Mouse (Mus musculus): ENCODE results near the gene Clp1. TPM values are rescaled to one million over a fixed set of nuclear protein-coding genes. Genes with fewer than 3 reads are reported as not detected.
A peak's percentile ranks its signal among the peaks of the same experiment; 100 is the strongest.

Clp1 gene
- polyA plus RNA-seq, 1 experiment from 2014 or later = 54.4 TPM

- Histone ChIP-seq H3K27ac (ENCODE audit: low read depth, low read length) (no peak overlapping the region), H3K27me3 (ENCODE audit: control insufficient read depth, insufficient read depth, low read length) (no peaks in the 10 kb centered on the region), H3K4me2 (no peak overlapping the region), H3K4me1 (ENCODE audit: control insufficient read depth, insufficient read depth, low read length) (peaks cover 11% of the 10 kb centered on the region), H3K9me3 (ENCODE audit: control insufficient read depth, low read length) (no peaks in the 10 kb centered on the region), H3K4me3 (ENCODE audit: low read depth, low read length) (no peak overlapping the region), H3K36me3 (ENCODE audit: control insufficient read depth, insufficient read depth, low read length) (peaks cover 8% of the 10 kb centered on the region; the same call in 1 of the 2 replicates), H3K9ac (ENCODE audit: low read length) (0 out of 2 replicates have a peak overlapping the region, but pooled peaks have one; percentile 10)
- peak; percentile 62 for DNase-seq (ENCODE audit: low spot score, missing footprints)
- ATAC-seq (ENCODE audit: low FRiP score) = no peak
- WGBS = 87% methylated on average over 3 of the region's 3 CpGs
Observed at GRCm38 (mm10) chr2:84721182-84721581, 6.0 kb downstream of the Clp1 start.

GRCm38 (mm10) chr2:84720718-84721117 lies 6.4 kb downstream of the Clp1 start:
- Histone ChIP-seq H3K27ac (ENCODE audit: low read depth, low read length) (no peak overlapping the region), H3K9me3 (ENCODE audit: control insufficient read depth, low read length) (no peaks in the 10 kb centered on the region), H3K4me2 (no peak overlapping the region), H3K27me3 (ENCODE audit: control insufficient read depth, insufficient read depth, low read length) (no peaks in the 10 kb centered on the region), H3K4me3 (ENCODE audit: low read depth, low read length) (no peak overlapping the region), H3K4me1 (ENCODE audit: control insufficient read depth, insufficient read depth, low read length) (peaks cover 7% of the 10 kb centered on the region), H3K9ac (ENCODE audit: low read length) (no peak overlapping the region), H3K36me3 (ENCODE audit: control insufficient read depth, insufficient read depth, low read length) (peaks cover 8% of the 10 kb centered on the region; the same call in 1 of the 2 replicates)
- DNase-seq (ENCODE audit: low spot score, missing footprints) = no peak
- 96% methylated on average over 2 of the region's 2 CpGs for WGBS
- ATAC-seq (ENCODE audit: low FRiP score) = no peak

- ATAC-seq (ENCODE audit: low FRiP score) (no peak), DNase-seq (ENCODE audit: low spot score, missing footprints) (peak; percentile 17)
- Histone ChIP-seq H3K4me3 (ENCODE audit: low read depth, low read length) (no peak overlapping the region), H3K36me3 (ENCODE audit: control insufficient read depth, insufficient read depth, low read length) (no peaks in the 10 kb centered on the region), H3K9ac (ENCODE audit: low read length) (no peak overlapping the region), H3K4me2 (no peak overlapping the region), H3K27me3 (ENCODE audit: control insufficient read depth, insufficient read depth, low read length) (no peaks in the 10 kb centered on the region), H3K27ac (ENCODE audit: low read depth, low read length) (no peak overlapping the region), H3K9me3 (ENCODE audit: control insufficient read depth, low read length) (no peaks in the 10 kb centered on the region), H3K4me1 (ENCODE audit: control insufficient read depth, insufficient read depth, low read length) (peaks cover 10% of the 10 kb centered on the region)
- WGBS = 86% methylated on average over 4 of the region's 4 CpGs
Observed at GRCm38 (mm10) chr2:84717357-84717756, 9.8 kb downstream of the Clp1 start.

- Histone ChIP-seq H3K4me2 (peak overlapping the region; percentile 51), H3K36me3 (ENCODE audit: control insufficient read depth, insufficient read depth, low read length) (no peaks in the 10 kb centered on the region), H3K9me3 (ENCODE audit: control insufficient read depth, low read length) (no peaks in the 10 kb centered on the region), H3K4me1 (ENCODE audit: control insufficient read depth, insufficient read depth, low read length) (peaks cover 10% of the 10 kb centered on the region), H3K4me3 (ENCODE audit: low read depth, low read length) (peak overlapping the region; percentile 95), H3K27ac (ENCODE audit: low read depth, low read length) (peak overlapping the region; percentile 96; the same call in 1 of the 2 replicates), H3K9ac (ENCODE audit: low read length) (peak overlapping the region; percentile 95), H3K27me3 (ENCODE audit: control insufficient read depth, insufficient read depth, low read length) (no peaks in the 10 kb centered on the region)
- 38% methylated on average over 9 of the region's 9 CpGs for WGBS
- ATAC-seq (ENCODE audit: low FRiP score) = no peak
- no peak for DNase-seq (ENCODE audit: low spot score, missing footprints)
Observed at GRCm38 (mm10) chr2:84716423-84717355, 10.5 kb downstream of the Clp1 start.

- peak overlapping the region; percentile 51 for H3K4me2 ChIP-seq
- peak overlapping the region; percentile 96 for H3K27ac ChIP-seq (ENCODE audit: low read depth, low read length)
- peak overlapping the region; percentile 95 for H3K9ac ChIP-seq (ENCODE audit: low read length)
- H3K4me3 ChIP-seq (ENCODE audit: low read depth, low read length) = peak overlapping the region; percentile 95
- peaks cover 10% of the 10 kb centered on the region for H3K4me1 ChIP-seq (ENCODE audit: control insufficient read depth, insufficient read depth, low read length)
- H3K27me3 ChIP-seq (ENCODE audit: control insufficient read depth, insufficient read depth, low read length) = no peaks in the 10 kb centered on the region
- no peaks in the 10 kb centered on the region for H3K9me3 ChIP-seq (ENCODE audit: control insufficient read depth, low read length)
- ATAC-seq (ENCODE audit: low FRiP score) (peak; percentile 93), DNase-seq (ENCODE audit: low spot score, missing footprints) (peak; percentile 96)
- under 1% methylated on average over 33 of the region's 33 CpGs for whole genome bisulfite sequencing
- no peaks in the 10 kb centered on the region for H3K36me3 ChIP-seq (ENCODE audit: control insufficient read depth, insufficient read depth, low read length)
Observed at GRCm38 (mm10) chr2:84715562-84716361, 11.4 kb downstream of the Clp1 start.

GRCm38 (mm10) chr2:84714811-84715561 lies 12.2 kb downstream of the Clp1 start, which contains the start of gene Zdhhc5:
TSS of gene Zdhhc5 (minus strand) at chr2:84715180.
- H3K27ac ChIP-seq (ENCODE audit: low read depth, low read length) = peak within 1 kb of the TSS; percentile 96
- under 1% methylated on average over 98 of the region's 107 CpGs for WGBS
- peak; percentile 100 for DNase-seq (ENCODE audit: low spot score, missing footprints)
- H3K9ac ChIP-seq (ENCODE audit: low read length) = peak within 1 kb of the TSS; percentile 95
- H3K4me3 ChIP-seq (ENCODE audit: low read depth, low read length) = peak within 1 kb of the TSS; percentile 95
- H3K36me3 ChIP-seq (ENCODE audit: control insufficient read depth, insufficient read depth, low read length) = 0 out of 2 replicates have a peak, but pooled peaks cover 2% of the 10 kb centered on the region
- H3K4me1 ChIP-seq (ENCODE audit: control insufficient read depth, insufficient read depth, low read length) = peaks cover 10% of the 10 kb centered on the region
- no peaks in the 10 kb centered on the region for H3K9me3 ChIP-seq (ENCODE audit: control insufficient read depth, low read length)
- peak within 1 kb of the TSS; percentile 78 for H3K4me2 ChIP-seq
- ATAC-seq (ENCODE audit: low FRiP score) = peak; percentile 97
- H3K27me3 ChIP-seq (ENCODE audit: control insufficient read depth, insufficient read depth, low read length) = no peaks in the 10 kb centered on the region

GRCm38 (mm10) chr2:84714422-84714810 lies 12.7 kb downstream of the Clp1 start:
- Histone ChIP-seq H3K27me3 (ENCODE audit: control insufficient read depth, insufficient read depth, low read length) (no peaks in the 10 kb centered on the region), H3K27ac (ENCODE audit: low read depth, low read length) (peak overlapping the region; percentile 96), H3K4me2 (peak overlapping the region; percentile 78), H3K4me1 (ENCODE audit: control insufficient read depth, insufficient read depth, low read length) (peaks cover 10% of the 10 kb centered on the region), H3K4me3 (ENCODE audit: low read depth, low read length) (peak overlapping the region; percentile 95), H3K36me3 (ENCODE audit: control insufficient read depth, insufficient read depth, low read length) (peaks cover 5% of the 10 kb centered on the region; the same call in 1 of the 2 replicates), H3K9me3 (ENCODE audit: control insufficient read depth, low read length) (no peaks in the 10 kb centered on the region), H3K9ac (ENCODE audit: low read length) (peak overlapping the region; percentile 95)
- DNase-seq (ENCODE audit: low spot score, missing footprints) (no peak), ATAC-seq (ENCODE audit: low FRiP score) (peak; percentile 32)
- 2% methylated on average over 24 of the region's 26 CpGs for WGBS

- 93% methylated on average over 2 of the region's 2 CpGs for WGBS
- peaks cover 5% of the 10 kb centered on the region; the same call in 1 of the 2 replicates for H3K36me3 ChIP-seq (ENCODE audit: control insufficient read depth, insufficient read depth, low read length)
- H3K4me1 ChIP-seq (ENCODE audit: control insufficient read depth, insufficient read depth, low read length) = peaks cover 10% of the 10 kb centered on the region
Observed at GRCm38 (mm10) chr2:84711898-84712297, 15.3 kb downstream of the Clp1 start.

More at GRCm38 (mm10) chr2:84711898-84712297, 15.3 kb downstream of the Clp1 start:
- DNase-seq (ENCODE audit: low spot score, missing footprints) (no peak), ATAC-seq (ENCODE audit: low FRiP score) (no peak)
- no peak overlapping the region for H3K9ac ChIP-seq (ENCODE audit: low read length)
- no peaks in the 10 kb centered on the region for H3K27me3 ChIP-seq (ENCODE audit: control insufficient read depth, insufficient read depth, low read length)
- no peak overlapping the region for H3K4me2 ChIP-seq
- H3K9me3 ChIP-seq (ENCODE audit: control insufficient read depth, low read length) = no peaks in the 10 kb centered on the region
- H3K27ac ChIP-seq (ENCODE audit: low read depth, low read length) = no peak overlapping the region
- no peak overlapping the region for H3K4me3 ChIP-seq (ENCODE audit: low read depth, low read length)

All from midbrain, embryonic 11.5 days (tissue).